Mouse (Mus musculus) adrenal gland, postnatal 14 days (tissue): ENCODE measurements around the gene Elf2. TPM values are rescaled to one million over a fixed set of nuclear protein-coding genes. Genes with fewer than 3 reads are reported as not detected.
"Not testable (repeated sequence)": the region's sequence is repeated elsewhere in the genome, so short reads cannot be mapped to it uniquely, and the experiment has no call there.

Experiments
- DNase-seq: peaks from one replicate; pipeline ENCODE4 v3.0.0; 2021; ENCODE audit warnings: mixed read lengths
- total RNA-seq: library from RNA; stranded (reverse); gene quantifications from 2 replicates; pipeline ENCODE4 v1.2.3, GENCODE M21; 2021

The Elf2 gene
- total RNA-seq, 1 experiment from 2014 or later = 88.4 TPM

DNA sequence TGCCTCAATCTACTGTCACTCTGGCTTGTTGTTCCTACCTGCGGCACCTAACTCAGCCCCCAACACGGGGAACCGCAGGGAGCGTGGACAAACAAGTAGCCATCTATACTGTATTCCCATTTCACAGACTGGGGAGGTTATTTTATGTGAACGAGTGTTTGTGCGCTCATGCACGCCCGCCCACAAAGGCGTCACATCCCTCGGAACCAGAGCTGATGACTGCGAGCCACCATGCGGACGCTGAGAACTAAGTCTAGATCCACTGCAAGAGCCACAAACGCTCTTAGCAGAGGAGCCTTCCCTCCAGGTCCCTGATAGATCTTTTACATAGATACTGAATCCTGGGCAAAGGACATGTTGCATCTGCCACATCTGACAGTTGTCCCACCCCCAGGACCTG lies 10.4 kb downstream of the Elf2 start:
- no peak for DNase-seq

DNA sequence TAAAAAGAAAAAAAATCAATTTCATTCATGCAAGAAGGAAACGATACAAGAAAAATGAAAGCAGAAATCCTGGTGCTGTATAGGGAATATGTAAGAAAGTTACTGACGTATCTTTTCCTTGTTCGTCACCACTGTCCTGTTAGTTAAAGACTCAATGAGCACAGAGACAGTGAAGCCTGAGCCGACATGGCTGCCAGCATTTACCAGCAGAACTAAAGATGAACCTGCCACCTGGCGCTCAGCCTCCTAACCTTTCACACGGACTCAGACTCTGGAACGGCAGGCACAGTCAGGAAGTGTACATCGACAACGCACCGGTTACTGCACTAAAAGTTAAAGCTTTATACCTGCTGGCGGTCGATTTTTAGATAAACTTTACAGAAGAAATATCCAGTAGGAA lies 11.9 kb downstream of the Elf2 start:
- DNase-seq = no peak

DNA sequence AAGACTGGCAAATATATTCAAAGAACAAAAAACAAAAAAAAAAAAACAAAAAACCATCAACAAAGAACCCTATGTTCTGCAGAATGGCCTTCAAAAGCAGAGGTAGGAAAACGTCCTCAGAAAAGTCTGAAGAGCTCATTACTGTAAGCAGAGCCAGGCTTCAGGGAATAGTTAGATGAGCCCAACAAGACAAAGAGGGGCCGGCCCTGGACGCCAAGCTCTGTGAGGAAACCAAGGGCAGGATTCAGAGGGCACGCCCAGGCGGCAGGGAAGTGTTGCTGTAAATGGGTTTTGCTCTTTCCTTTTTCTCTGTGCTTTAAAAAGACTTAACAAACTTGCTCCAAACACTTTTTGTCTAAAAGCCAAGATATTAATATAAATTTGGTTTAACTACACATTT lies 12.6 kb downstream of the Elf2 start:
- DNase-seq = peak; percentile 65

DNA sequence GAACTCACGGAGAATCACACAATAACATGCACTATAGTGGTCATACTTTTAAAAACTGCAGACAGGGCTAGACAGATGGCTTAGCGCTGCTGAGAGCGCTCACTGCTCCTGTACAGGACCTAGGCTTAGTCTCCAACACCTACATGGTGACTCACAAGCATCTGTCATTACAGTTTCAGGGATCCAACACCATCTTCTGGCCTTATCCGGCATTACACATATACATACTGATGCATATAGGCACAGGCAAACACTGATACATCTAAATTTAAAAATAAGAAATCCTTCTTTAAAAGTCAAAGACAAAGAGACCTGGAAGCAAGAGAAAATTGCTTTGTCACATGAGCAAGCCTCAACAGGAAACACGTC lies 13.1 kb downstream of the Elf2 start:
- no peak for DNase-seq

DNA sequence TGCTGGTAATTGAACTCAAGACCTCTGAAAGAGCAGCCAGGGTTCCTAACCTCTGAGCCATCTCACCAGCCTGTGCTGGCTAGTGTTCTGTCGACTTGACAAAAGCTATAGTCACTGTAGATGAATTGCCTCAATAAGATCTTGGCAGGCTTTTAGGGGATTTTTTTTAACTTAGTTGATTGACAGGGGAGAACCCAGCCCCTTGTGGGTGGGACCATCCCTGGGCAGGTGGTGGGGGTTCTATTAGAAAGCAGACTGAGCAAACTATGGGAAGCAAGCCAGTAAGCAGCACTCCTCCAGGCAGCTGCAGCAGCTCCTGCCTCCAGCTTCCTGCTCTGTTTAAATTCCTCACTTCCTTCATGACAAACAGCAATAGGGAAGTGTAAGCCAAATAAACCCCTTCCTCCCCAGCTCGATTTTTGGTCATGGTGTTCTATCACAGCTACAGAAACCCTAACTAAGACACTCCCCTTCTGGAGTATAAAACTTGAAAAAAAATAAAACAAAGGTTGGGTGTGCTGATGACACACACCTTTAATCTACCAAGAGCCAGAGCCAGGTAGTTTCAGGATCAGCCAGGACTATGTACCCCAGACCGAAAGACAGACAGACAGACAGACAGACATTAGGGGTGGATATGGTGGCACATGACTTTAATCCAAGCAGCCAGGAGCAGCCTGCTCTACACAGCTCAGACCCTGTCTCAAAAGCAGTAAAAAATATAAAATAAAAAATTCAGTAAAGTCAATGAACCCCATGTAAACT lies 13.6 kb downstream of the Elf2 start:
- peak; percentile 45 for DNase-seq

DNA sequence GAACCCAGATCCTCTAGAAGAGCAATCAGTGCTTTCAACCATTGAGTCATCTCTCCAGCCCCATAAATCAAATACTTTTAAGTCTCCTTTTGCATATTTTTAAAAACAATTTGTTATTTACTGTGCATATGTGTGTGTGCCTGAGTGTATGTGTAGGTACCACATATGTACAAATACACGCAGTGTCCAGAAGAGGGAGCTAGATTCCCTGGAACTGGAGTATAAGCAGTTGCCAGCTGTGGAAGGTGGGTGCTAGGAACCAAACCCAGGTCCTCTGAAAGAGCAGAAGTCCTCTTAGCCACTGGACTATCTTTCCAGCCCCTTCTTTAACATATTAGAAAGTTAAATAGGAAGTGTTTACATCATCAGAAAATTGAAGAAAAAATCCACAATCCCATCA lies 15.0 kb downstream of the Elf2 start:
- DNase-seq = no peak

DNA sequence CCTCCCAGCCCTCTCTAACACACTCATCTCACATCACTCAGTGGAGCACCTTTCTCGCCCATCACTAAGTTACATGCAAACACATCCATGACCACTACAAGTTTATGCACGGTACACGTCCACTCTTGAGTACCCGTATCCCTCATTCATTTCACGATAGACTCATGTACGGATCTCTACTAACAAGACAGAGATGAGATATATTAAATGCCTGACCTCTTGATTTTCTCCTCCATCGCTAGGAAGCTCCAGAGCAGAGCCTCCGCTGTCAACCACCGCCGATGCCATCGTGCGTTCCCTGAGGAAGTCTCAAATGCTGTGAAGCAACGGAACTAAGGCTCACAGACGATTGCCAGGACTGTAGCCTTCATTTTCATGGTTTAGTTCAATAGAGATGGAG lies 17.5 kb downstream of the Elf2 start:
- no peak for DNase-seq

DNA sequence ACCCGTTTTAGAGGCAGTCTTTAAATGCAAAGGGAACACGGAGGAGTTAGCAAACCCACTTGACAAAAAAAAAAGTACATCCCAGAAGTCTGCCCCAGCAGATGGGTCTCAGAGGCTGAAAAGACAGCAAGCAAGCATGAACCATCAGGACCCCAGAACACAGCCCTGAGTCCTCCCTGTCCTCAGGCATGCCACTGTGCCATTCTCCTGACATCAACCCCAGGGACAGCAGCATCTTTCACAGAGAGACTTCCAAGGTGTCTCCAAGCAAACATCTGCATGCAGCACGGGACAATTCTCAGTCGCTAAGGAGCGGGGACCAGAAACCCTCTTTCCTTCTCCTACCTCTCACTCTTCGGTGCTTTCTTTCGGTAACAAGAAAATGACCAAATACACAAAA lies 18.1 kb downstream of the Elf2 start:
- no peak for DNase-seq

DNA sequence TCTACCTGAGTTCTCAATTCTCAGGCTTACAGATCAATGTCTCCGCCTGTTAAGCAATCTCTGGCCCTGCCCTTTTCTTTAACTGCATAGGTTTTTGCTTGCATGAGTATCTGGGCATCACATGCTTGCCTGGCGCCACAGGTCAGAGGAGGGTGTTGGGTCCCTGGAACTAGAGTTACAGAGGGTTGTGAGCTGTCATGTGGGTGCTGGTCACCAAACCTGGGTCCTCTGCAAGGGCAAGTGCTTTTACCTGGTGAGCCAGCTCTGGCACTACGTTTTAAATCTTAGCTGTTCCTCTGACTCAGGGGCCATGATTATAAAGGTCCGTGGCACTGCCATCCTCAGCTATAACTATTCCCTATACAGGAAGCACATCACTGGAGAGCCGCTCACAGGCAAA lies 19.3 kb downstream of the Elf2 start:
- DNase-seq = no peak

DNA sequence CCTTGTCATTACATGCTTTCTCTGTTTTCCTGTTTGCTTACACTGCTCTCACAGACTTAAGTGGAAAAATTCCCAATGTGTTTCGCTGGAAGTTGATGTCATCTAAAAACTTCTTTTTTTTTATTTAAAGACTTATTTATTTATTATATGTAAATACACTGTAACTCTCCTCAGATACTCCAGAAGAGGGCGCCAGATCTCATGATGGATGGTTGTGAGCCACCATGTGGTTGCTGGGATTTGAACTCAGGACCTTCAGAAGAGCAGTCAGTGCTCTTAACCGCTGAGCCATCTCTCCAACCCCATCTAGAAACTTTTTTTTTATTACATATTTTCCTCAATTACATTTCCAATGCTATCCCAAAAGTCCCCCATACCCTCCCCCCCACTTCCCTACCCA lies 22.4 kb downstream of the Elf2 start:
- DNase-seq = not testable (repeated sequence)

DNA sequence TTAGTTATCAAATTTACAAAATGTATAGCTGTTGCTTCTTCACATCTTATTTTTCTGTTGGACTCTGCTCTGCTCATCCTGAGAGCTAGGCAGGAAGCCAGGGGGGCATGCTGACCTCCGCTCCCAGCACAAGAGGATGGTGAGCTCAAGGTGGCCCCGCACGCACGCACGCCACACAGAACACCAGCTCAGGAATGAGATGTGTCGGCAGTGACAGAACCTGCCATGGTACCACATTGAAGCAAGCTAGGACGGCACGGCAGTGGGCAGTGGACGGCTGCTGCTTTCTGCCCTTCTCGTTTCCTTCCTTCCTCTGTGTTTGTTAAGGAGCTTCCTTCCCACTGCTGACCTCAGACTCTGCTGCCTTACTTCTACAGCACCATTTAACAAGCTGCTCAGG lies 23.6 kb downstream of the Elf2 start:
- DNase-seq = no peak

DNA sequence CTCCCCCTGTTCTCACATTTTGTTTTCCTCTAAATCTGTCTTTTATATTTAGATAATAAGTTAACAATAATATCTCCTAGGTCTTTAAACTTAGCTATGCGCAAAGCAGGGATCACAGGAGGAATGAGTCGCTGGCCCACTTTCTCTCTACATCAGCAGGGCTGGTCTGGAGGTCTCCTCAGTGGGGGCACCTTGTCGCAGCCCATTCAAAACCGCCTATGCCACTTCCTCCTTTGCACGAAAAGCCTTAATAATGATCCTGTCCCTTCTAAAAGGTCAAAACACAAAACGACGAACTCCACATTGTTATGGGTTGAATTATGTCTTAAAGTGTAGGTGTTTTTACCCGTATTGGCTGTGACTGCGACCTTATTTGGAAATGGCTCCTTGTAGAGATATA lies 28.8 kb downstream of the Elf2 start:
- DNase-seq = no peak

DNA sequence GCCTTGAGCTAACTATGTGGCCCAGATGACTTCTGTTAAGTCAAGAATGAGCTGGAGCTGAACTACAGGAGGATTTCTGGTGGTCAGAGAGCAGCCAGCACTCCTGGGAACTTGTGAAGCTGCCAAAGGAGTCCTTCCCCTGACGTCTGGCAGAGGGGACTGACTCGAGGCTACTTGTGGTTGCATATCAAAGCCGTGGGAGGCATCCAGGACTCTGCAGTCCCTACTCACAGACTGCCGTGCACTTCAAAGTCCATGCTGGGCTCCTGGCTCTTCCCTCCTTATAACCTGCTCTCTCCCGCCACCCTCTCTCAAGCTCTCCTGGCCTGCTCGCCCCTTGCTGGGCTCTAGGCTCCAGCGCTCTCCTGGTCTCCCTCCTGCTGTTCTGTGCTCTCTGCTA lies 30.4 kb downstream of the Elf2 start:
- peak; percentile 34 for DNase-seq

DNA sequence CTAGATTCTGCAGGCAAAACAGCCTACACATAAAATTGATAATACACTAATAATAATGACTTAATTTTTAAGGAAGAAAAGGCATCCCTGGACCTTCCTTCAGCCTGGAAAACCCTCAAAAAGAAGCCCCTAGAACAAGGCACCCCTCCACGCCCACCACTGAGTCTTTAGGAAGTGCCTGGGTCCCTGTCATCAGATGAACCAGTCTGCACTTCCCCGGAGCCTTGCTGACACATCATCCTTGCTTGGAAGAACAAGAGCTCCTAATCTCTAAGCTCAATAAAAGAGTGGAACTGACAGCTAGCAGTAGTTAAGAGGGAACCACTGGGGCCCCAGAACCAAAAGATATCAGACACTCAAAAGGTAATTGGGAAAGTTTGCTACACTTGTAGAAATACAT lies 33.8 kb downstream of the Elf2 start:
- DNase-seq = no peak

DNA sequence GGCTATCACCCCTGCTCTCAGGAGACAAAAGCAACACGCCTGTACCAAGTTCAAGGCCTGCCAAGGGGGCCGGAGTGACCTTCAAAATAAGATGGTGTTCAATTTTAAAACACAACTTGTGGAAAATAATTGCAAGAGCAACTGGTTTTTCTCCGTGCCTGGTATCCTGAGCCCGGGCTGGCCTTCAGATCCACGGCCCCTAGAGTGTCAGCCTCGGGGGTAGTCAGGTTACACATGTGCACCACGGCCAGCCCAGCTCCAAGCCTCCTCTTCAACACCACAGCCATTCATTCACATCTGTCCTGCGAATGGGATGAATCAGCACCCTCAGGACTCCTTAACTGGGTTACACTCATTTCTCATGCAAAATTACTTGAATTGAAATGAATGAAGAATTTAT lies 34.5 kb downstream of the Elf2 start:
- peak; percentile 33 for DNase-seq

DNA sequence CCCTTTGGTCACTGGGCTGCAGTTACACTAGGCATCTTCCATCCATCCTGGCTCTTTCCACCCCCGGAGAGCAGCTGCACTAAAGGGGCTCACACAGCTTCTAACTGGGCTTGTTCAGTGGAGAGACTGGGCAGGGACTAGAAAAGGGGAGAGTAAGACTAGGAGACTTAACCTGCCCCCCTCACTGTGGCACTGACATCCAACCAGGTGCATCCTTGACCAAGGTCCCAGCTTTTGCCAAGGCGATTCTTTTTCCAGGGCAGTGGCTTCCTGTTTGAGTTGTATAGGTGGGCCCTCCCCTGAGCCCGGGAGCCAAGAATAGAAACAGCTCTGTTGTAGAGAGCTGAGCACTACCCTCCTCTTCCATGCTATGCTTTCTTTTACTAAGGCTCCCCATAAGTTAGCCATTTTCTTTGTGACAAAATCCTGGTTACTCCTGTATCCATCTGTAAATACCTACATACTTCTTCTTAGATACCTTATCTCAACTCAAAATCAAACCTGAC lies 37.4 kb downstream of the Elf2 start:
- no peak for DNase-seq

DNA sequence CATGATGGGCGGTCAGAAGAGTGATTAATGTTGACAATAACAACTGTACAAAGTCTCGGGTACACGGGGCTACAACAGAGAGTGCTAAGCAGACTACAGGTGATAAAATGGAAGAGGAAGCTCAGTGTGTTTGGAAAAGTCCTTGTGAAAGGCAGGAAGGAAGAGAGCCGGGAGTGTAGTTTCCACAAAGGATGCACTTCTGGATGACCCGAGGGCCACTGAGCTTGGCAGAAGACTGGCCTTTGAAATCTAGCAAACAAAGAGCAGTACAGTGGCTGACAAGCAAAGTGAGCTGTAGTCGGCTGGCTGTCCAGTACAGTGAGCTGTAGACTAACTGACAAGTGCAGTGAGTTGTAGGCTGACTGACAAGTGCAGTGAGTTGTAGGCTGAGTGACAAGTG lies 38.9 kb downstream of the Elf2 start:
- peak; percentile 25 for DNase-seq

DNA sequence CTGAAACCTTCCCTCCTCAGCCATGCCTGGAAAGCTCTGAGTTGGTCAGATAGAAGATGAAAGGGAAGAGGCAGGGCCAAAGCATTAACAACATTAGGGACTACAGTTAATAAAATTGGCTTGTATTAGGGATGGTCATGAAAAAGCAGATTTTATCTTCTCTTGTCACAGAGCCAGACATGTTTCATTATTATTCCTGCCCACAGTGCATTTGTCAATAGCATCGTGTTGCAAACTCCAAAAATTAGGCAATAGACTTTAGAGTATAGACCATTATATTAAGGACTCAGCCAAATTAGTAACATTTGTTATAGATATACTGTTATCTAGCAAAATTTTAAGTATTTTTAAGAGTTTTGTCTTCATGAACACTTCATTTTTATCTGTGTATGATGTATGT lies 43.7 kb downstream of the Elf2 start:
- DNase-seq = no peak

DNA sequence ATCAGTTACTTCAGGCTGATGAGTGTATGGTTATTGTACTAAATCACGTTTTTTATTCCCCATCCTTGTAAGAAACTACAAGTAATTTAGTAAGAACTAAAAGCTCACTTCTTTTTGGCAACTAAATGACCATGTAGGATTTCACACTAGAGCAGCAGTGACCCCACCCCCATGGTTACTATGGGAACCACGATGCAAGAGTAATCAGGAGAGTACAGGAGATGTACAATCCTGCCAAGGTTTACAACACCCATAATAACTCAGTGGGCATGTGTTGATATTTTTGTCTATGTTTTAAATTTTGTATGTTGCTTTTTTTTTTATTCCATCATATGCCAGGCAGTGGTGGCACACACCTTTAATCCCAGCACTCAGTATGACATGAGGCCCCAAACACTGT lies 45.2 kb downstream of the Elf2 start:
- no peak for DNase-seq

DNA sequence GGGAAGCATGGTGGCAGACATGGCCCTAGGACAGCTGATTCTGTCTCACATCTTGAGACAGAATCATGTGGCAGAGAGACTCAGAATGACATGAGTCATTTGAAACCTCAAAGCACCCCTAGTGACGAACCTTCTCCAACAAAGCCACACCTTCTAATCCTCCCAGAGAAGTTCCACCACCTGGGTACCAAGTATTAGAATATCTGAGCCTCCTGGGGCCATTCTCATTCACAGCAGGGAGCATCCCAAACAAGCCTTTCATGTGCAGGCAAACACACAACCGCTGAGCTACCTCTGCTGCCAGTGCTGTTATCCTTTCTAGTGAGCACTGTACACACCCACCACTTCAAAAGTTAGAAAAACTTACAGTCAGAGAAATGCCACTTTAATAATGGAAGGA lies 46.2 kb downstream of the Elf2 start:
- DNase-seq = no peak

DNA sequence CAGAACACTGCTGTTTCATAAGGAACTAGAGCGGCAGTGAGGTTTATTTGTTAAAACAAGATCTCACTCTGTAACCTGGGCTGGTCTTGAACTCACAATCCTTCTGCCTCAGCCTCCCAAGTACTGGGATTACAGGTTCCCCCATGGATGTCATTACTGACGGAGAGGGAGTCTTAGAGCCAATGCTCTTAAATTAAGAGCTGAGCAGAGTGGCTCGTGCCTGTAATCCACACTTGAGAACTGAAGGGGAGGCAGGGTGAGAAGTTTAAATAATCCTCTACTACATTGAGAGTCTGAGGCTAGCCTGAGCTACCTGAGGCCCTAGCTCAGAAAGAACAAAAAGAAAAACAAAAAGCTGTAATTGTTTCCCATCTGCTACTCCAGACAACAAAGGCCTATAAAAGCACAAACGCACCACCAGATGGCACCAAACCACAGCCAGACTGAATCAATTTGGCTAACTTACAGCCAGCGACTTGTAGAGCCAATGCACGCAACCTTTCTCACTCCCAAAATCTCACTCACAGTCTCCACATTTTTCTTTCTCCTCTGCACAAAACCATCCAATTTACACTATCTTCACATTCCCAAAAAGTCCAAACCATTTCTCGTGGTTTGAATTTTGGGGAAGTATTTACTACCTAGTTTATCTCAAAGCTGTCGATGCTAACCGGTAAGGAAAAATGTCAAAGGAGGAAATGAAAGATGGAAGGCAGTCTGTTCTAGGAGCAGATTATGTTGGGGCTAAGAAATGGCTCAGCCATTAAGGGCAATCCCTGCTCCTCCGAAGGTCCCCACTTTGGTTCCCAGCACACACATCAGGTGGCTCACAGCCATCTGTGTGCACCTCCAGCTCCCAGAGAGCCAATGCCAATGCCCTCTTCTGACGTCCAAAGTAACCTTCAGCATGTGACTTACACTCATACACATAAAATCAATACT lies 51.3 kb downstream of the Elf2 start:
- DNase-seq = peak; percentile 89

DNA sequence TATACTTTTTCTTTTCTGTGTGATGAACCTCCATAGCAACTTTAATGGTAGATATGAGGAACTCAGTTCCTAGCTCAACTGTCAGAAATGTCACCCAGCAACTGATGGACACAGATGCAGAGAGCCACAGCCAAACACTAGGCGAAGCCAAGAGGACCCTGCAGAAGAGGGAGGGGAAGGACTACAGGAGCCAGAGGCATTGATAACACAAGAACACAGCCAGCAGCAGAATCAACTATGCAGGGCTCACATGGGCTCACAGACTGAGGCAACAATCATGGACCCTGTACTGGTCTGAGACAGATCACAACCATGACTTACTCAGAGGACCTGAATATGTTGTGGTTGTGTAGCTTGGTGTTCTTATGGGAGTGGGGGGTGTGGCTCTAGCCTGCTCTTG lies 56.1 kb downstream of the Elf2 start:
- DNase-seq = no peak

DNA sequence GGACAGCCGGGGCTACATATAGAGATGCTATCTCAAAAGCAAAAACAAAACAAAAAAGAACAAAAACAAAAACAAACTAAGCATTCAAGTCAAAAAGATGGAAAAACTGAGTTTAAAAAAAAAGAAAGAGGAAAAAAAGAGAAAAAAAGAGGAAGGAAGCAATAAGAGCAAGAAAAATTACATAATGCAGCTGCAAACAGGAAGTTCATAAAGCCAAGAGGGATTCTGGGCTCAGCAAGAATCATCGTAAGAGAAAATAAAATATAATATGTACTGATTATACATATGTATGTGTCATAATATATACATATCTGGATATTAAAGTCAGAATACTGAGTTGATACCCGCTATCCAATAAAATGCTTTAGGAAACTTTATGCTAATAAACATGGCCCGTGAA lies 58.7 kb downstream of the Elf2 start:
- DNase-seq = no peak

DNA sequence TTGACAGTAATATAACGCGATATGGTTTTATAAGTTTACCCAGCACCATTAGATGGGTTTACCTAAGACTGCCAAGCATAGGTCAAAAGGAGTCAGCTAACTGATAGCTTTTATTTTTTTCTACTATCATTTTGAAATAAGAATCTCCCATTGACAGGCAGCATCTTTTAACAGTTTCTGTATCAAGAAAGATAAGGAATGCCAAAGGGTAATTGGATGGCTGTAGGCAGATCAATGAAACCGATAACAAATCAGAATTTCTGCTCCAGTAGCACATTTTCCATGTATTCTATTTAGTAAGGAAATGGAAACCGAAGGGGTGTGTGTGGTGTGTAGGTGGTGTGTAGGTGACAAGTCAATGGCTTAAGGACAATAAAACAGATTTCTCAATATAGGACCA lies 62.0 kb downstream of the Elf2 start:
- no peak for DNase-seq
